Mouse (Mus musculus): ENCODE measurements around the gene Neurl4.
A peak's percentile ranks its signal among the peaks of the same experiment; 100 is the strongest.

Neurl4 gene

DNA sequence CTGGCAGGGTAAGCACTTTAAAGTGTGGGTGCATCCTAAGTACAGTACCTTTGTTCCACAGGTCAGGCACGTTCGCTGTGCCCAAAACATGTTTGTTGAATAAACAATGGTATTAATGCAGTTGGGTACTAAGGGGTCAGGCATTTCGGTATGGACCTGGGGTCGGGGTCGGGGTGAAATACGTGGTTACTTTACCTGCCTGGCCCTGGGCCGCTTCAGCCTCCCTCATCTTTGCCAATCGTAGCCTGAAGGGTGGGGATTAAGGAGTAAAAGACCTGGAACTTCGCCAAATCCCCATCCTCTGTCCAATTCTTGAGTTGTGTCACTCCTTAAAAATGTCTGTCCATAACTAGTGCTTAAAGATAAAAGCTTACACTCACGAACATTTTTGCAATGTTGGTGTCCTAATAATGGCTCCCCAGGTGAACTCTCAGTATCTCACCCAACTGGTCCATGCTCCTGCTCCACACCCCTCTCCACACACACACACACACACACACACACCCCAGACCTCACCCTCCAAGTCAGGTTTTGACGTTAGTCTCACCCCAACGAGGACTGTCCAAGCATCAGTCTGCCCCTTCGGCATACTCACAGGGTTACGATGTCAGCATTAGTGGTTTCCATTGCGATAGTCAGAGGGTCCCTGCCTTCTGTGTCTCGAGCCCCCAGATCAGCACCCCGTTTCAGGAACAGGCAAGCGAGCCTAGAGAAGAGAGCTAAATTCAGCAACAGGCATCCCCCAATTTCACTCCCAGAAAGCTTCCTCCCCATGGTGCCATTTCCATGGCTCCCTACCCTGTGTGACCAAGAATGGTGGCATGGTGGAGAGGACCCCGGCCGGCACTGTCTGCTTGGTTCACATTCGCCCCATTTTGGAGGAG is 18.8 kb upstream of the Neurl4 start:
- DNase-seq, result peak; percentile 31

DNA sequence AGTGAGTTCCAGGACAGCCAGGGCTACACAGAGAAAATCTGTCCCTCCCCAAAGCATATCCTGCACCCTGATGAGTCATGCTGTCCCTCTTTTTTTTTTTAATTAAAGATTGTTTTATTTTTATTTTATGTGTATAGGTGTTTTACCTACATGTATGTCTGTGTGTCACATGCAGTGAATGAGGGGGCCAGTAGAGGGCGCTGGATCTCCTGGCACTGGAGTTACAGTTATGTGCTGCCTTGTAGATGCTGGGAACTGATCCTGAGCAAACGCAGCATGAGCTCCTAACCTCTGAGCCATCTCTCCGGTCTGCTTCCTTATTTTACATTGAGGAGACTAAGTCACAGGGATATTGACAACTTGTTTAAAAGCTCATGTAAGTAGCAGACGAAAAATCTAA is 17.8 kb upstream of the Neurl4 start:
- DNase-seq, result peak; percentile 39

DNA sequence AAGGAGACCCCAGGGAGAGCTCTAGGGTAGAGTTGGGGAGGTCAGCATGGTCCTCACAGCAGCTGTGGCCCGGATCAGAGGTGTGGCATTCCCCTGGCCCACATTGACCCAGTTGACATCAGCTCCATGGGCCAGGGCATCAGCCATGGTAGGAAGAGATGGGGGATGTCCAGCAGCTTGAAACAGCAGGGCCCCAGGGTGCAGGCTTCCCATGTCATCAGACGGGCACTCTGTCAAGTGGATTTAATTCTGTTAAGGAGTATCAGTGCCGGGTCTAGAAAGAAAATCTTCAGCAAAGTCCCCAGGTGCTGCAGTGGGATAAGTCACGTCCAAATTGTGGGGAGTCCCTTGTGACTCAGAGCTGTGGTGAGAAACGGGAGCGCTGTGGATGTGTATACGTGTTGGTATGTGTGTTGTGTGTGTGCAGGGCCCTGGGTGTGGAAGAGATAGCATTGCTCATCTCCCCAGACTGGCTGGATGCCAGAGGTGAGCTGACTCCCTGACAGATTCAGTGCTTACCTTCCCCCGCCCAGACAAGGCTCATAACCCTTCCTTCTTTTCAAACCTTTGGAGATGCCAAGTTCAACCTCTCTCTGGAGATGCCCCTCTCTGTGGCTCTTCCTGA is 17.2 kb upstream of the Neurl4 start:
- peak; percentile 22 for DNase-seq

DNA sequence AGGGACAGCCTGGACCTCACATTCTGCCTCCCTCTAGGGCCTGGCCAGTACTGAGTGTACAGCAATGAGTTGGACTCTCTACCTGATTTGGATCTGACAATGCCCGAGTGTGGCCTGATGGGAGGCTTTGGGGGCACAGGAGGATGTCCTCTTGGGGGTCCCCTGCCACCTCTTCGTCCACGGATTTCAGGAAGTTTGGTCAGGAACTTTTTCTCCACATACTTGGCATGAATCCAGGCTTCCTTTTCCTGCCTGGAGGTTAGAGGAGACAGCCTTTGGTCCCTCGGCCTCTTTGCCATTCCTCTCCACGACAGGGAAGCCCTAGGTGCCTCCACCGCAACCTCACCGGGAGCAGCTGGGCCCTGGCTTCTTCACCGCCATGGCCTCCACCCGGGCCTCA is 16.6 kb upstream of the Neurl4 start:
- DNase-seq, result no peak

DNA sequence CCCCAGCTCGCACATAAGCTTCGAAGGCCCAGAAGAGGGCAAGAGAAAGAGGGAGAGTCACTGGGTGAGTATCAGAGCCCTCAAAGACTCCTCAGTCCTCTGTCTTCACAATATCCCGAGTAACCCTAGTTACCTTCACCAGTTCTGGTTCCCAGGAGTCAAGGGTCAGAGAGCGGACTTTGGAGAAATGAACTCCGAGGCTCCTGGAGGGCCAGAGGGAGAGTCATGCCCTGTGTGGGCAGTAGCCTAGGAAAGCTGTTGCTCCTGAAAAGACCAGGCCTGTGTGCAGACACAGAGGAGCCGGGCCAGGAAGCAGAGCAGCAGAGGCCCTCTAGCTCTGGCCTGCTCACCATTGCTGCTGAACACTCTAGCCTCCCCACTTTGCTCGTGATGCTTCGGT is 16.2 kb upstream of the Neurl4 start:
- no peak for DNase-seq

DNA sequence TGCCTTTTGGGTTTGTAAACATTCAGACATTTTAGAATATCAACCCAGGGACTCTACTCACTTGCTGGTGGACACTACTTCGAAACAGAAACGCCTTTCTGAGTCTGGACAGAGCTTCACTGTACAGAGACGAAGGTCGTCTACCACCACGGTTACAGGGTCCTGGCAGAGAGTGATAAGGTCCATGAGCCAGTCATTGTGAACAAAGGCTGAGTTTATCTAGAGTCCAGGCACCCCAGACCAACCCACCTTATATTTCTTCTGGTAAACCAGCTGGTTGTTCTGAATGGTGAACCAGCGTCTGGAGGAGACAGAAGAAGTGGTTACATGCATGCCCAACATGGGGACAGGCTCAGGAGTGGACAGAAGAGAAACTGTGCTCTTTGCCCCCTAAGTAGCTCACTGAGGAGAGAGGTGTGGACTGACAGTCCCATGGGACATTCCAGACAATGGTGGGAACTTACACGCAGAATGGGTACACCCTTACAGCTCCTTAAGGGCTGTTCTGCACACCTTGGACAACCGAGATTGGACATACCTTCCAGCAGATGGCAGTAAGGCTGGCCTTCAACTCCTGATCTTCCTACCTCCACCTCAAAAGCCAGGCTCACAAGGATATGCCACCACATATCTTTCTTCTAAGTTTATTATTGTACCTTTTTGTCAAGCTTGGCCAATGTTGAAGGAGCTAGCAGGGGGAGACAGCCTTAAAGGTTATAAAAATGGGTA is 13.8 kb upstream of the Neurl4 start:
- no peak for DNase-seq

DNA sequence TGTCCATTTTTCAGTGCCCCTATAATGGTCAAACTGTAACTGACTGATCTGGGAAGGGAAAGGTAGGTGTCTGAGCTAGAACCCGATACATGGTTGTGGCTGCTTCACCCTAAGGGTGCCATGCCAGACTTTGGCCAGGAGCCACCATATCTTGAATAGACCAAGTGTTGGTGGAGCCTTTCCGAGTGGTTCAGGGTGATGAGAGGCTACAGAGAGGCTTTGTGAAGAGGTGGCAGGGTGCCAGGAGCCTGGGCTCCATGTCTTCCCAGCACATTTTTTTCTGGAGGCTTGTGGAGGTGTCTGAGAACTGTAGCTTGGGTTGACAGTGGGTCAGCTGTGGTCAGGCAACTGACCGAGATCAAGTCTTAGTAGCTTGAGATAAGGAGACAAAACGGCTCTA is 9.4 kb upstream of the Neurl4 start:
- DNase-seq, result no peak

DNA sequence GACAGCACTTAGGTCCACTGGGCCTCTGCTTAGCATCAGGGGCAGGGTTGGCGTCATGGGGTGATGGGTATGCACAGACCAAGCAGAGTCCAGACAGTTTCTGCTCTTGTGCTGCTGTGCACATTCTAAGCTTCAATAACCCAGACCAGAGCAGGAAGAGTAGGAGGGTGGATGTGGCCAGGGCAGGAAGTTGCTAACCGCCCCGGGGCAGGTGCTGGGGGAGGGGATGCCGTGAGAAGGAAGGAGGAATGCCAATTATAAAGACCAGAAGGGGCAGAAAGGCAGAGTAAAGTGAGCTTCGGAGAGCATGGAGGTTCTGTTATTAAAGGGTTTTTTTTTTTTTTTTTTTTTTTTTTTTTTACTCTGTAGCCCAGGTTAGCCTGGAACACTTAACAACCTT is 6.2 kb upstream of the Neurl4 start:
- DNase-seq, result no peak

DNA sequence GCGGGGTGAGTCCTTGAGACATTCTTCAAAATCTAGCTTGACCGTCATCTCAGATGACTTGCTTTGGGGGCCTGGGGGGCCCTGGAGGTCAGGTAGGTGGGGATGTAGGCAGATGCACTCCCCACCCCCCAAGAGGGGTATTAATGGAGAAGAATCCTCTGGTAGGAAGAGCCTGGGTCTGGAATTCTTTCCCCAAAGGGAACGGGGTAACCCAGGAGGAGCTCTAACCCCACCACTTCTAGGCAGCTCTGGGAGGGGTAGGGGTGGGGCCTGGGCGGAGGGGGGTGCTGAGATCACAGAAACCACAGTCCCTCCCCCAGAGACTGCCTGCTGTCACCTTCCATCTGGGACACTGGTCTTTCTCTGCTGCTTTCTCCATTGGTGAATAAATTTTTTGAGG is 5.6 kb upstream of the Neurl4 start, which contains the start of gene Acap1:
TSS of gene Acap1 (minus strand) at position 249 of the 400 bp plus-strand sequence.
- DNase-seq, result no peak

DNA sequence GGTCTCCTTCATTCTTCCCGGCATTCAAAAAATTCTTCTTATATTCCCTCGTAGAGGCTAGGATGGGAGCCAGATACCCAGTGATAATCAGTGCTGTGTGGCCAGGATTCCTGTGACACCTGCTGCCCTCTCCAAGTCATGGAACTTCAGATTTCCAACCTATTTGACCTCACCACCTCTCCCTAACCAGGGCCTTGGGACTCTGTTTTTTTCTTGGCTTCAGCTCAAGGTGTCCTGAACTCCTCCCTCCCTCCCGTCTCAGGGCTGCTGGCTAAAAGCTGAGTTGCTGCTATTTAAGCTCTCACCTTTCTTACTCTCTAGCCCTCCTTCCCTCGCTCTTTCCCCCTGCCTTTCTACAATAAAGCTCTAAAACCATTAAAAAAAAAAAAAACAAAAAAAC is 1.0 kb upstream of the Neurl4 start:
- peak; percentile 55 for DNase-seq

DNA sequence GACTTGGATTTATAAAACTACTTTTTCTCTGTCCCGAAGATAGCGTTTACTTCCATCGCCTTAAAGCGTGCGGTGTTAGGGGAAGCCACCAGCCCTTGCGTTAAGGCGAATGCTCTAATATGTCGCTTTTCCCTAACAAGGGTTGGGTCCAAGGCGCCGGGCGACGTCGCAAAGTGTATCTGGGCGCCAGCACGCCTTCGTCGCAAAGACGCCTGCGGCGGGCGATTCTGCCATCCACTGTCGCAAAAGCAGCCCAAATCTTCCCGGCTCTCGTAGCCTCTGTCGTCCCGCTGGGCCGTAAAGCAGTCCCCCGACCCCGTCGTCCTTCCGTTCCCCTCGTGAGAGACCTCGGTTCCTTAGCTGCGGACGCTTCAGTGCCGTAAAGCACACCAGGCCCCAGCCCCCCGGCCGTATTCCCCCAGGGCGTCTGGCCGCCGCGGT is 554 bp downstream of the Neurl4 start:
- peak; percentile 98 for DNase-seq

DNA sequence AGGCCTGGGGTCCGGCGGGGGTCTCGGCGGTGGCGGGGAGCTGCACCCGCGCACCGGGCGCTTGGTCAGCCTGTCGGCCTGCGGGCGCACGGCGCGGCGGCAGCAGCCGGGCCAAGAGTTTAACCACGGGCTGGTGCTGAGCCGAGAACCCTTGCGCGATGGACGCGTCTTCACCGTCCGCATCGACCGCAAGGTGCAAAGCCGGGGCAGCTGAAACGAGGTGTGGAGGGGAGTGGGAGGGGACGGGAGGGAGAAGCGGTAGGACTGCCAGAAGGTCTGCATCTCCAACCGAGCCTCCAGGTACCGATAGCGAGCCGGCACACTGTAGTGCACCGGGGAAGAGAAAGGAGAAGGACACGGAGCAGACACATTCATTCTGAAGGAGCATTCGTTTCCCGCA is 1.1 kb downstream of the Neurl4 start:
- DNase-seq, result no peak

DNA sequence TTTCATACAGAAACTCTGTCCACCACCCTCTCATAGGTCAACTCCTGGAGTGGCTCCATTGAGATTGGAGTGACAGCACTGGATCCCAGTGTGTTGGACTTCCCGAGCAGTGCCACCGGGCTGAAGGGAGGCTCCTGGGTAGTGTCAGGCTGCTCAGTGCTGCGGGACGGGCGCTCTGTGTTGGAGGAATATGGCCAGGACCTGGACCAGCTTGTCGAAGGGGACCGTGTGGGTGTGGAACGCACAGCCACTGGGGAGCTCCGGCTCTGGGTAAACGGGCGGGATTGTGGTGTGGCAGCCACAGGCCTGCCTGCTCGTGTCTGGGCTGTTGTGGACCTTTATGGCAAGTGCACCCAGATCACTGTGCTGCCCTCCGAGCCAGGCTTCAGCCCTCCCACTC is 2.1 kb downstream of the Neurl4 start:
- DNase-seq, result peak; percentile 49

DNA sequence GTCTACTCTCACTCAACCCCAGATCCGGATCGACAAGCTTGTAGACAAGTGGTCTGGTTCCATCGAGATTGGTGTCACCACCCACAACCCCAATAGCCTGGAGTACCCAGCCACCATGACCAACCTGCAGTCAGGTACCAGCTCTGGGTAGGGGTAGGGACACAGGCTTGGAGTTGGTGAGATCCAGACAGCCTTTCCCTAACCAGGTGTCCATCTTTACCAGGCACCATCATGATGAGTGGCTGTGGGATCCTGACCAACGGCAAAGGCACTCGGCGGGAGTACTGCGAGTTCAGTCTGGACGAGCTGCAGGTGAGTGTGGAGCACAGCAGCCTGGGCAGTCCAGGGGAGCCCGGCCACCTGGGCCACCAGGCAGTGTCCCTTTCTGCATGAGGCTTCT is 3.4 kb downstream of the Neurl4 start:
- DNase-seq, result peak; percentile 27

DNA sequence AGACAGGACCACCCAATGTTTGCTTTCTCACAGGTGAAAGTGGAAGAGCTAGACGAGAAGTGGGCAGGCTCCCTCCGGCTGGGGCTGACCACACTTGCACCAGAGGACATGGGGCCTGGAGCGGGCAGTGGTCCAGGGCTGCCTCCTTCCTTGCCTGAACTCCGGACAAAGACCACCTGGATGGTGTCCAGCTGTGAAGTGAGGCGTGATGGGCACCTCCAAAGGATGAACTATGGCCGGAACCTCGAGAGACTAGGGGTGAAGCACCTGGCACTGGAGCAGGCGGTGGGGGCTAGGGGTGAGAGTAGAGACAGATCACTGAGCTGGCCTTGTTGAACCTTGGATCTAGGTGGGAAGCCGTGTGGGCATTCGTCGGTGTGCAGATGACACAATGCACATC is 7.8 kb downstream of the Neurl4 start:
- DNase-seq, result peak; percentile 47

DNA sequence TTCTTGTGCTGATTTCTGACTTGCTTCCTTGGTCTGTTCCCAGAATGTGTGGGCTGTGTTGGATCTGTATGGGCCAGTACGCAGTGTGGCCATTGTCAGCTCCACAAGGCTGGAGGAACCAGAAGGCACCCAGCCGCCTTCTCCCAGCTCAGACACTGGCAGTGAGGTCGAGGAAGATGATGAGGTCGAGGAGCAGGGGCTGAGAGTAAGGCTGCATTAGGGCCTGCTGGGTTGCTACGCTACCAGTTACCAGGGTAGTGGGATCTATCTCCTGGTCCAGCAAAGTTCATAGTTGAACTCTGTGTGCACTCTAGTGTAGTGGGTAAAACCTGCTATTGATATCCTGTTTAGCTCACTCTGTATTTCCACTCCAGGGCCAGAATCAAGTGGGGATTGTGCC is 8.3 kb downstream of the Neurl4 start:
- DNase-seq, result no peak

DNA sequence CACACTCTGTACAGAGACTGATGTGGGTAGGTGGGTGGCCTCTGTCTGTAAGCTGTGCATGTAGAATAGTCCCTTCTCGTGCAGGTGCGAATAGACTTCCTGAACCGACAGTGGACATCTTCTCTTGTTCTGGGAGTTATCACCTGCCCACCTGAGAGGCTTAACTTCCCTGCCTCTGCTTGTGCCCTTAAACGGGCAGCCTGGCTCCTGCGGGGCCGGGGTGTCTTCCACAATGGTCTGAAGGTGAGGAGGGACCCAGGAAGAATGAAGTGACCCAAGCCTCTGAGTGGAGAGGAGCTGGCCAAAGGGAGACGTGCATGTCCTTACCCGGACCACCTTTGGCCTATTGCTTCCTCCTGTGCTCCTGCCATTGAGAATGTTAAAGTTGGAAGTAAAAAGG is 9.3 kb downstream of the Neurl4 start:
- DNase-seq, result no peak

DNA sequence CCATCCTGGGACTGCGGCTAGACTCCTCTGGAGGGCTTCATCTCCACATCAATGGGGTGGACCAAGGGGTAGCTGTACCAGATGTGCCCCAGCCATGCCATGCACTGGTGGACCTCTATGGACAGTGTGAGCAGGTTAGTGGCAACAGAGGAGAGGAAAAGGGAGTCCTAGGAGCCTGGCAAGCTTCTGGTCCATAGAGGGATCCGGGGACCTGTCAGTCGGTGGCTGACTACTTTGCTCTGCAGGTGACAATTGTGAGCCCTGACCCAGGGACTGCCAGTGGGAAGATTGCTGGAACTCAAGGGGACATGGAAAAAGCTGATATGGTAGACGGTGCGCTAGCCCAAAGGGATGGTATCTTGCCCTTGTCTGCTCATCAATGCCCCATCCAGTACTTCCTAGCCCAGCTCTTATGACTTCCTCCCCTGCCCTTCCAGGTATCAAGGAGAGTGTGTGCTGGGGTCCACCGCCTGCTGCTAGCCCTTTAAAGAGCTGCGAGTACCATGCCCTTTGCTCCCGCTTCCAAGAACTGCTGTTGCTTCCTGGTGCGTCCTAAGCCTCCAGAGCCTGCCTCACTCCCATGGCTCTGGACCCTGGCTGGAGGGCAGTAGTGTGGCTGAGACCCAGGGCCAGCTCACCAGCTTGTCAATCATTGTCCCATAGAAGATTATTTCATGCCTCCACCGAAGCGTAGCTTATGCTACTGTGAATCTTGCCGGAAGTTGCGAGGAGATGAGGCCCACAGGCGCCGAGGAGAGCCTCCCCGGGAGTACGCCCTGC is 10.1 kb downstream of the Neurl4 start:
- peak; percentile 28 for DNase-seq

DNA sequence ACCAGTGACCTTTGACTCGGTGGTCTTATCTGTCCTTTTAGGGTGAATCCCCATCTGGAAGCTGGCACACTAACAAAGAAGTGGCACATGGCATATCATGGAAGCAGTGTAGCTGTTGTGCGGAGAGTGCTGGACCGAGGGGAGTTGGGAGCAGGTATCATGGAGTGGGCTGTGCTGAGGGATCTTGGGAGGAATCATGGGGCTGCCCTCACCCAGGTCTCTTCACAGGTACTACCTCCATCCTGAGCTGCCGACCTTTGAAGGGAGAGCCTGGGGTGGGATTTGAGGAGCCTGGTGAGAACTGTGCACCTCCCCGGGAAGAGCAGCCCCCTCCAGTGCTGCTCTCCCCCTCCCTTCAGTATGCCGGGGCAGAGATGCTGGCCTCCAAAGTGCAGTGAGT is 10.8 kb downstream of the Neurl4 start:
- DNase-seq, result peak; percentile 36

DNA sequence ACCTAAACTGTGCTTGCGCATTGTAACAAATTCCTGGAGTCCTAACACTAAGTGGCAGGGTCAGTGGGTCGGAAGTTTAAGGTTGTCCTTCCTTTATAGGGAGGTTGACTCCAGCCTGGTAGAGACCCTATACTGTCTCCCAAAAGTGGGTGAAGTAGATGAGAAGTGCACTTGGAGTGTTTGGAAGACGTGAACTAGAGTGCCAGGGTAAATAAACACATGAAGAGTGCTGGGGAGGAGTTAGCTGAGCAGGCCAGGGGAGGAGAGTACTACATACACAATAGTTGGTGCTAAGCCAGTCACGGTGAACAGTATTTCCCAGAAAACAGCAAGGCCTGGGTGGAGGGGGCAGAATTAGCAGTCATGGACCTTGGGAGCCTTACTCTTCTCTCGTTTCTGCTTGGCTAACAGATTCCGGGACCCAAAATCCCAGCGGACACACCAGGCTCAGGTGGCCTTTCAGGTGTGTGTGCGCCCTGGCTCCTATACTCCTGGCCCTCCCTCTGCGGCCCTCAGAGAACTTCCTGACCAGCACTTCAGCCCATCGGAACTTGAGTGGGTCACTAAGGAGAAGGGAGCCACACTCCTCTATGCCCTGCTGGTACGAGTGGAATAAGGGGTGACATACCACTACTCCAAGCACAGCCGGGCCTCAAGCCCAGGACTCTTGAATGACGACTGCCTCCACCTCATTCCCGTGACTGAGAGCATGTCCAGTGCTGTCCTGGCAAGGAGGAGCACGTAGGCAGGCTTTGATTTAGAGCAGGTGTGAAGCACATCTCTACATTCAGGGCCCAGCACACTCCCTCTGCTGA is 12.1 kb downstream of the Neurl4 start:
- DNase-seq, result peak; percentile 52

DNA sequence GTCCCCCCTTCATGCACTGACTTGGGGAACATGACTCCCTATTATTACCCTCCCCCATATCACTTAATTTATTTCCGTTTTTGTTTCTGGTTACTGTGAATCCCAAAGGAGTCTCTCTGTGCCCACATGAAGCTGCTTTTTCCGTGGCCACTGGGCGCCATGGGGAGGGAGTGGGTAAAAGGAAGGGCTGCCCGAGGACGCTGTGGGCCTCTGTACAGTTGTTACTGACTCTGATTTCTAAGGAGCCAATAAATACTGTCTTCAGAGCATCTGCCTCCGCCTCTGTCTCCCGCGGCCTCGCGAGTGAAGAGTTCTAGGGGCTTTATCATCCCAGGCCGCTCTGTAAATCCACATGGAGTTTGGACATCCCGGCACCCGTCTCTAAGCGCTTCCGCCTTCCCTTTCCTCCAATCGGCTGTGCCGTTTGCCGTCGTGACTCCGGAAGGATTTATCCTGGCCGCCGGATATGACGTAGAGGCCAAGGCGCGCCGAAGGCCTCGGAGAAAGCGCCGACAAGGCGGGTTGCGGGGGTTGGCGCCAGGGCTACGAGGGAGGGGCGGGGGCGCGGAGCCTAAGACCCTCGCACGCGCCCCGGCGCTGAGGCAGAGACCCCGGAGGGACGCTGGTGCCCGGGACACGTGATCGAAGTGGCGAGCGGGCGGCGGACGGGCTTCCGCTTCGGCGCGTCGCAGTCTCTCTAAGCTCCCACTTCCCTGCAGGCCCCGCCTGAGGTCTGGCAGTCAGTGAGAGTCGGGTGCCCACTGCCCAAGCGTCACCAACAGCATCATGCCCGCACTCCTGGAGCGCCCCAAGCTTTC is 12.9 kb downstream of the Neurl4 start, which contains the start of gene Gps2:
TSS of gene Gps2 (plus strand) at position 335 of the 818 bp plus-strand sequence.
- DNase-seq, result peak; percentile 93
